Mouse (Mus musculus) brain, embryonic 14.5 days (tissue): Measurements from ENCODE around the gene Hdac7.

ENCODE experiments used
- CTCF ChIP-seq: fragments of 200-500 bp; IDR thresholded peaks from 2 replicates; pipeline ENCODE4 v1.5.1; 2012; ENCODE audit warnings: inconsistent platforms, mild to moderate bottlenecking, moderate library complexity, borderline replicate concordance; ENCODE audit not compliant: insufficient read depth, insufficient read length; ENCODE audit errors: extremely low read depth
- POLR2A ChIP-seq: fragments of 200-500 bp; IDR thresholded peaks from 2 replicates; pipeline ENCODE4 v1.6.1; 2012; ENCODE audit warnings: mild to moderate bottlenecking, inconsistent platforms, borderline replicate concordance; ENCODE audit not compliant: poor library complexity, insufficient read depth, insufficient read length, severe bottlenecking; ENCODE audit errors: extremely low read depth

- TF ChIP-seq CTCF, result no peak
- TF ChIP-seq POLR2A, result no peak
These were observed 71.2 kb downstream of the Hdac7 start for GRCm38 (mm10) chr15:97773108-97773507.
